Comparison of ENCODE assay signal across 19 mouse cellular contexts in the genomic region with DNA sequence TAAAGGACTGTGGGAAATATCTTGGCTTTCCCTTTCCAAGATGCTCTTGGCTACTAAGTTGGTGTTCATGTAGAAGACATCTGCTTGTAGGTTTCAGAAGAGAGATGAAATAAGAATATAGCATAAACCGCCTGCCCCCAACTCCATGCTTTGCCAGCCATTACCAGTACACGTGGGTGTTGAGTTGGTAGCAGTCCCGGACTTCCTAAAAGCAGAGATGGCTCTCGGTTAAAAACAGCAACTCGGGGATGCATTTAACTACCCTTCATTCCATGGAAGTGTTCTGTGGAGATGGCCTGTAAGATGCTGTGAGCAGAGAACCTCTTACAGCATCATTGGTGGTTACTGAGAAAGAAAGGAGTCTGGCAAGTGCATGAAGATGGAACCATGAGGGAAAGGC. TPM values are rescaled to one million over a fixed set of nuclear protein-coding genes. Genes with fewer than 3 reads are reported as not detected.
DNase-seq lines count a peak whose midpoint lies in the region; ATAC-seq lines count a peak whose summit lies in the region.
"Had no signal": no experiment of that assay in that cellular context is flagged by ENCODE, and none has a peak within 500 bp of the region (broad histone marks: within the 10 kb centered on the region; RNA-seq: fewer than 3 reads in every experiment).

No protein-coding gene starts in this region.

- H3K4me2 ChIP-seq in heart, embryonic 11.5 days, result no peak overlapping the region
- H3K4me2 ChIP-seq: embryonic facial prominence, embryonic 13.5 days; limb, embryonic 12.5 days had no signal

- no peak overlapping the region for H3K9ac ChIP-seq in heart, embryonic 11.5 days (ENCODE audit: low read depth, low read length)
- H3K9ac ChIP-seq: embryonic facial prominence, embryonic 13.5 days; limb, embryonic 12.5 days; liver, embryonic 14.5 days had no signal

- H3K36me3 ChIP-seq in heart, embryonic 11.5 days (ENCODE audit: control insufficient read depth, insufficient read depth, low read length), result no peaks in the 10 kb centered on the region
- H3K36me3 ChIP-seq: embryonic facial prominence, embryonic 13.5 days; heart, embryonic 10.5 days; limb, embryonic 12.5 days had no signal

- DNase-seq in frontal cortex, adult 2 months (ENCODE audit: extremely low spot score in 1 of 2, low spot score in 1 of 2), result peak; percentile 89 to 93
- peak; percentile 74 to 81 for DNase-seq in layer of hippocampus, adult 8-10 months (ENCODE audit: low spot score in 2 of 2)
- DNase-seq in left cerebral cortex, adult 9 months (ENCODE audit: low spot score in 2 of 2), result peak; percentile 79 to 93
- DNase-seq in right cerebral cortex, postnatal 25 days, result peak; percentile 87
- DNase-seq in urinary bladder, postnatal 36 days (ENCODE audit: low spot score in 2 of 2), result no peak
- no peak for DNase-seq in ovary, postnatal 10 days (ENCODE audit: low spot score)
- DNase-seq: cerebellum, adult 18-20 months; gastrocnemius, postnatal 14 days; kidney, adult 8-10 months; lung, postnatal 10 days; spleen, adult 18-20 months had no signal

- no peaks in the 10 kb centered on the region for H3K27me3 ChIP-seq in heart, embryonic 11.5 days (ENCODE audit: control insufficient read depth, insufficient read depth, low read length)
- H3K27me3 ChIP-seq: embryonic facial prominence, embryonic 13.5 days; limb, embryonic 12.5 days had no signal

- ATAC-seq in heart, embryonic 11.5 days (replicated peaks; ENCODE audit: insufficient number of reproducible peaks, low FRiP score, low TSS enrichment), result no peak
- ATAC-seq: hindbrain, postnatal 0 days had no signal

- H3K27ac ChIP-seq in heart, embryonic 11.5 days (ENCODE audit: low read depth, low read length), result no peak overlapping the region
- H3K27ac ChIP-seq: embryonic facial prominence, embryonic 13.5 days; heart, embryonic 10.5 days; hindbrain, postnatal 0 days; limb, embryonic 12.5 days; liver, embryonic 14.5 days; stomach, postnatal 0 days had no signal

- WGBS in heart, embryonic 11.5 days (ENCODE audit: insufficient replicate concordance), result 74% methylated on average over 5 of the region's 5 CpGs

- no peaks in the 10 kb centered on the region for H3K9me3 ChIP-seq in heart, embryonic 11.5 days (replicated peaks; ENCODE audit: control insufficient read depth, low read length)
- H3K9me3 ChIP-seq: embryonic facial prominence, embryonic 13.5 days; heart, embryonic 10.5 days; limb, embryonic 12.5 days had no signal

- H3K4me3 ChIP-seq in heart, embryonic 11.5 days (ENCODE audit: low read depth, low read length), result no peak overlapping the region
- H3K4me3 ChIP-seq: embryonic facial prominence, embryonic 13.5 days; heart, embryonic 10.5 days; limb, embryonic 12.5 days had no signal

- no peaks in the 10 kb centered on the region for H3K4me1 ChIP-seq in heart, embryonic 11.5 days (ENCODE audit: control insufficient read depth, insufficient read depth, low read length)
- H3K4me1 ChIP-seq: embryonic facial prominence, embryonic 13.5 days; heart, embryonic 10.5 days; limb, embryonic 12.5 days had no signal

RNA-seq across cellular contexts. Expression of gene Gda, which starts 52.6 kb away (rescaled TPM):
- 81.8 and 89.4 TPM in 2 replicates for polyA plus RNA-seq in frontal cortex, adult 2 months (2012; rRNA removed)
- total RNA-seq in layer of hippocampus, adult 8-10 months (2022), result 100 to 1,000 TPM; 111 to 134 (median 124) TPM
- not detected in 2 replicates for polyA plus RNA-seq in heart, embryonic 11.5 days (2014; fragmentation: Nextera tagmentation; extraction: Ambion mirVana)
- polyA plus RNA-seq: limb, embryonic 12.5 days; neural tube, embryonic 11.5 days had no signal

Comparison
In these comparisons a context has a peak if more than half of its experiments do, and no peak if none do; other contexts are left out.
1. DNase-seq: peak in frontal cortex, adult 2 months (2 of 2), layer of hippocampus, adult 8-10 months (2 of 2), left cerebral cortex, adult 9 months (2 of 2) and right cerebral cortex, postnatal 25 days (single experiment); none in urinary bladder, postnatal 36 days (0 of 2) and ovary, postnatal 10 days (single experiment).
2. RNA of gene Gda, which starts 52.6 kb away (polyA plus RNA-seq): 81.8 to 89.4 TPM in frontal cortex, adult 2 months; not detected in heart, embryonic 11.5 days; every median in the first group is over 10 times any median in the second.